Mouse (Mus musculus): Measurements from ENCODE around the gene Dnah2.

DNA sequence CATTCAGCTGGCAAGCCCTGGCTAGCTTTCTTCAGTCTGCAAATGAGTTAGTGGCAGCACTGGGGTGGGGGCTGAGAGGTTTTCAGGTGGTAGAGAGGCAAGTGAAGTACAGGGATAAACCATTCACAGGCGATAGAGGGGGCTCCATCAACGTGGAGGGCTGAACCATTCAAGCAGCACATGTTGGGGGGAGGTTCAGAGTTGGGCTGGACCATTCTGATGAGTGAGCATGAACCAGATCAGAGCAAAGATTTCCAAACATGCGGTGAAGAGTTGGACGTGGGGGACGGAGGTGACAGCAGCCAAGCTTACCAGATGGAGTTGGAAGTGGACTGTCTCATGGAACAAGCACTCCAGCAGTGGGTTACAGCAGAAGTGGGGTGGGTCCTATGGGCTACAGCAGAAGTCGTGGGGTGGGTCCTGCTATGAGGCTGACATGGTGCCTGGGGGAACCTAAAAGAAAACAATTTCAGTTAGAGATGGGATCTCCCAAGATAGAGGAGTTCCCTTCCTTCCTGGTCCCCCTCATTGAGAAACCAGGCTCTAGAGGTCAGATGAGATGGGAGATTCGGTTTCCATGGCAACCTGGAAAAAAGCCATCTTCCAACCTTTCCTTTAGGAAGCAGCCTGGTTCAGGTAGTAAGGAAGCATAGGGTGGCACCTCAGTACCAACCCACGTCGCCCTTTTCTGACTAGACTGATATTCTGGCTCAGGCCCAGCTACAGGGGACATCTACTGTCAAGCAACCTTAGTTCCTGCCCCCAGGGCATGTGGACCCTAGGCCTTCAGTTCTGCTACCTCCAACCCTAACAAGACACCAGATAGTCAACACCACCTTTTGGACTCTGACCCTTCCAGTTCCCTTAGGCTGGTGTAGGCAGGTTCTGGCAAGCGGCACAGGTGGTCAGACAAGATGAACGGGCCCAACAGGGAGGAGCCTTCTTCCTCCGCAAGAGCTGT lies 135.4 kb downstream of the Dnah2 start, which contains the start of gene Kdm6b:
- TF ChIP-seq POLR2A (IDR thresholded peaks at IDR 0.05; ENCODE audit: borderline replicate concordance, extremely low read depth, low read depth, low read length) (no peak), CTCF (IDR thresholded peaks at IDR 0.05; ENCODE audit: insufficient read depth, low read length) (no peak)
